Mouse (Mus musculus) G1E (cell line): ENCODE data around the gene Htra2.

ENCODE experiments used
- CTCF ChIP-seq: IDR thresholded peaks from 2 replicates; pipeline ENCODE4 v1.5.1; 2012; ENCODE audit warnings: low read depth, low read length, inconsistent platforms, mixed read lengths
- GATA1 ChIP-seq: IDR thresholded peaks from 2 replicates; pipeline ENCODE4 v1.6.1; 2012; ENCODE audit warnings: borderline replicate concordance, low read length, inconsistent platforms, mixed read lengths

GRCm38 (mm10) chr6:83010010-83010409 lies 45.1 kb downstream of the Htra2 start:
- no peak for TF ChIP-seq CTCF
- TF ChIP-seq GATA1 = no peak
